21 mouse cellular contexts compared by ENCODE assay signal in the genomic region with DNA sequence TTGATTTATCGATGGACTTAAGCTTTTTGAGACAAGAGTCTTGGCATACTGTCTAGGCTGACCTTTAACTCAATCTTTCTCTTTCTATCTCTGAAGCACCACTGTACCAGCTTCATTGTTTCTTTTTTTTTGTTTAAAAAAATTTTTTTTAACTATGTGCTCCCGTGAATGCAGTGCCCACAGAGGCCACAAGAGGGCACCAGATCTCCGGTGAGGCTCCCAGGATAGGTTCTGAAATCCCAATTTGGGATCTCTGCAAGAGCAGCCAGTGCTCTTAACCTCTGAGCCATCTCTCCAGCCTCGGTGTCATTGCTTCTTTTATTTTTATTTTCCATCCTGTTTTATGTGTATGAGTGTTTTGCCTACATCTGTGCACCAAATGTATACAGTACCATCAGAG.
A peak's percentile ranks its signal among the peaks of the same experiment; 100 is the strongest.
DNase-seq lines count a peak whose midpoint lies in the region; ATAC-seq and TF ChIP-seq lines count a peak whose summit lies in the region.
"Had no signal": no experiment of that assay in that cellular context is flagged by ENCODE, and none has a peak within 500 bp of the region (broad histone marks: within the 10 kb centered on the region; RNA-seq: fewer than 3 reads in every experiment).

No protein-coding gene starts in this region.

- no peaks in the 10 kb centered on the region for H3K36me3 ChIP-seq in testis, adult 2 months (ENCODE audit: control insufficient read depth, insufficient read depth, low read length)
- H3K36me3 ChIP-seq in stomach, postnatal 0 days (ENCODE audit: control insufficient read depth, insufficient read depth, low read length), result no peaks in the 10 kb centered on the region
- H3K36me3 ChIP-seq: embryonic facial prominence, embryonic 13.5 days; heart, embryonic 12.5 days; hindbrain, embryonic 13.5 days; limb, embryonic 15.5 days; midbrain, embryonic 15.5 days; neural tube, embryonic 15.5 days had no signal

- no peak overlapping the region for H3K4me3 ChIP-seq in cerebellum, adult 2 months (replicated peaks; ENCODE audit: insufficient read depth, low read depth, low read length)
- H3K4me3 ChIP-seq in left cerebral cortex, adult 2 months, result no peak overlapping the region
- no peak overlapping the region for H3K4me3 ChIP-seq in testis, adult 2 months (ENCODE audit: control insufficient read depth, low read depth, low read length)
- H3K4me3 ChIP-seq in stomach, postnatal 0 days (ENCODE audit: low read depth, low read length), result no peak overlapping the region
- H3K4me3 ChIP-seq: embryonic facial prominence, embryonic 13.5 days; heart, embryonic 12.5 days; hindbrain, embryonic 13.5 days; limb, embryonic 15.5 days; midbrain, embryonic 15.5 days; neural tube, embryonic 15.5 days had no signal

- no peaks in the 10 kb centered on the region for H3K27me3 ChIP-seq in cerebellum, adult 2 months (ENCODE audit: control insufficient read depth, insufficient read depth, low read length)
- H3K27me3 ChIP-seq in testis, adult 2 months (ENCODE audit: control insufficient read depth, insufficient read depth, low read length), result no peaks in the 10 kb centered on the region
- H3K27me3 ChIP-seq in stomach, postnatal 0 days (ENCODE audit: control insufficient read depth, insufficient read depth, low read length), result no peaks in the 10 kb centered on the region
- H3K27me3 ChIP-seq: embryonic facial prominence, embryonic 13.5 days; heart, embryonic 12.5 days; hindbrain, embryonic 13.5 days; limb, embryonic 15.5 days; megakaryocyte, embryonic 14.5 days; midbrain, embryonic 15.5 days; neural tube, embryonic 15.5 days had no signal

- no peak overlapping the region for H3K27ac ChIP-seq in cerebellum, adult 2 months (ENCODE audit: insufficient read depth, low read length)
- H3K27ac ChIP-seq in left cerebral cortex, adult 2 months, result no peak overlapping the region
- H3K27ac ChIP-seq in testis, adult 2 months (ENCODE audit: control insufficient read depth, insufficient read depth, low read depth, low read length), result no peak overlapping the region
- no peak overlapping the region for H3K27ac ChIP-seq in stomach, postnatal 0 days (replicated peaks)
- H3K27ac ChIP-seq: embryonic facial prominence, embryonic 13.5 days; hindbrain, embryonic 13.5 days; limb, embryonic 15.5 days; midbrain, embryonic 15.5 days; neural tube, embryonic 15.5 days had no signal

- H3K4me1 ChIP-seq in cerebellum, adult 2 months (ENCODE audit: control insufficient read depth, insufficient read depth, low read length), result peaks cover 14% of the 10 kb centered on the region
- H3K4me1 ChIP-seq in testis, adult 2 months (ENCODE audit: control insufficient read depth, insufficient read depth, low read length), result no peaks in the 10 kb centered on the region
- no peaks in the 10 kb centered on the region for H3K4me1 ChIP-seq in stomach, postnatal 0 days (replicated peaks; ENCODE audit: control insufficient read depth, insufficient read depth)
- H3K4me1 ChIP-seq: embryonic facial prominence, embryonic 13.5 days; heart, embryonic 12.5 days; limb, embryonic 15.5 days; megakaryocyte, embryonic 14.5 days had no signal

- TF ChIP-seq EP300 in stomach, postnatal 0 days (optimal IDR thresholded peaks at IDR 0.05), result no peak

- 96% methylated on average over 4 of the region's 4 CpGs for WGBS in cerebellum, adult 2 months
- 93% methylated on average over 4 of the region's 4 CpGs for WGBS in stomach, postnatal 0 days

- no peak for ATAC-seq in stomach, postnatal 0 days (ENCODE audit: low FRiP score, low TSS enrichment)
- no peak for ATAC-seq in megakaryocyte progenitor cell, adult 5-6 weeks (replicated peaks; ENCODE audit: poor library complexity)
- ATAC-seq: forebrain, embryonic 16.5 days; midbrain, embryonic 15.5 days had no signal

- intact Hi-C loops in left cerebral cortex, adult 2 months (cut with DNase I), result no loop called here
- intact Hi-C loops in left cerebral cortex, postnatal 36 days (cut with DNase I), result no loop called here

- TF ChIP-seq POLR2A in cerebellum, adult 2 months (IDR thresholded peaks at IDR 0.05; ENCODE audit: borderline replicate concordance, insufficient read depth, low read length), result no peak
- TF ChIP-seq POLR2A in testis, adult 2 months (IDR thresholded peaks at IDR 0.05; ENCODE audit: control insufficient read depth, low read depth, low read length), result no peak

- DNase-seq in cerebellum, adult 2 months, result no peak
- no peak for DNase-seq in cerebellum, adult 11 months
- DNase-seq in left cerebral cortex, adult 2 months (ENCODE audit: extremely low spot score in 1 of 2, low spot score in 2 of 2), result no peak
- no peak for DNase-seq in left cerebral cortex, postnatal 36 days (ENCODE audit: low spot score in 2 of 2)
- no peak for DNase-seq in testis, postnatal 14 days (ENCODE audit: low spot score)
- DNase-seq in stomach, postnatal 0 days (ENCODE audit: low spot score), result no peak
- DNase-seq: adrenal gland, postnatal 14 days; cerebellum, adult 9-11 months; heart, postnatal 14 days; right cerebral cortex, postnatal 14 days; spleen, adult 18-20 months had no signal

- TF ChIP-seq CTCF in cerebellum, adult 2 months (IDR thresholded peaks at IDR 0.05; ENCODE audit: borderline replicate concordance, insufficient read depth, low read depth, low read length), result peak; percentile 25; the same call in 1 of the 2 replicates
- TF ChIP-seq CTCF in left cerebral cortex, adult 2 months (IDR thresholded peaks at IDR 0.05), result peak; percentile 27
- peak; percentile 70 for TF ChIP-seq CTCF in testis, adult 2 months (IDR thresholded peaks at IDR 0.05; ENCODE audit: control insufficient read depth, insufficient read depth, insufficient replicate concordance, low read depth, low read length)
- TF ChIP-seq CTCF in stomach, postnatal 0 days (IDR thresholded peaks at IDR 0.05; ENCODE audit: low read depth), result peak; percentile 43

- H3K9me3 ChIP-seq in stomach, postnatal 0 days (ENCODE audit: control insufficient read depth, low read length), result no peaks in the 10 kb centered on the region
- H3K9me3 ChIP-seq: hindbrain, embryonic 13.5 days; limb, embryonic 15.5 days; midbrain, embryonic 15.5 days; neural tube, embryonic 15.5 days had no signal

- H3K4me2 ChIP-seq in stomach, postnatal 0 days (replicated peaks; ENCODE audit: low read depth), result no peak overlapping the region
- H3K4me2 ChIP-seq: embryonic facial prominence, embryonic 13.5 days; heart, embryonic 12.5 days; hindbrain, embryonic 13.5 days; limb, embryonic 15.5 days; midbrain, embryonic 15.5 days; neural tube, embryonic 15.5 days had no signal

- H3K9ac ChIP-seq in stomach, postnatal 0 days (ENCODE audit: low read length), result no peak overlapping the region
- H3K9ac ChIP-seq: embryonic facial prominence, embryonic 13.5 days; heart, embryonic 12.5 days; hindbrain, embryonic 13.5 days; limb, embryonic 15.5 days; midbrain, embryonic 15.5 days; neural tube, embryonic 15.5 days had no signal
